Mouse (Mus musculus): ENCODE measurements around the gene Sh3pxd2a. TPM values are rescaled to one million over a fixed set of nuclear protein-coding genes. Genes with fewer than 3 reads are reported as not detected.

Sh3pxd2a gene
- total RNA-seq (2021), result 10 to 100 TPM; 79.8 to 85.6 TPM
- long read RNA-seq, experiment 1, partial matches to known transcripts, result 0 of 18 reads
- long read RNA-seq, experiment 1, other reads (novel, unspliced or antisense), result 18 of 18 reads
- long read RNA-seq, experiment 2, partial matches to known transcripts, result 0 of 10 reads
- long read RNA-seq, experiment 2, other reads (novel, unspliced or antisense), result 10 of 10 reads

DNA sequence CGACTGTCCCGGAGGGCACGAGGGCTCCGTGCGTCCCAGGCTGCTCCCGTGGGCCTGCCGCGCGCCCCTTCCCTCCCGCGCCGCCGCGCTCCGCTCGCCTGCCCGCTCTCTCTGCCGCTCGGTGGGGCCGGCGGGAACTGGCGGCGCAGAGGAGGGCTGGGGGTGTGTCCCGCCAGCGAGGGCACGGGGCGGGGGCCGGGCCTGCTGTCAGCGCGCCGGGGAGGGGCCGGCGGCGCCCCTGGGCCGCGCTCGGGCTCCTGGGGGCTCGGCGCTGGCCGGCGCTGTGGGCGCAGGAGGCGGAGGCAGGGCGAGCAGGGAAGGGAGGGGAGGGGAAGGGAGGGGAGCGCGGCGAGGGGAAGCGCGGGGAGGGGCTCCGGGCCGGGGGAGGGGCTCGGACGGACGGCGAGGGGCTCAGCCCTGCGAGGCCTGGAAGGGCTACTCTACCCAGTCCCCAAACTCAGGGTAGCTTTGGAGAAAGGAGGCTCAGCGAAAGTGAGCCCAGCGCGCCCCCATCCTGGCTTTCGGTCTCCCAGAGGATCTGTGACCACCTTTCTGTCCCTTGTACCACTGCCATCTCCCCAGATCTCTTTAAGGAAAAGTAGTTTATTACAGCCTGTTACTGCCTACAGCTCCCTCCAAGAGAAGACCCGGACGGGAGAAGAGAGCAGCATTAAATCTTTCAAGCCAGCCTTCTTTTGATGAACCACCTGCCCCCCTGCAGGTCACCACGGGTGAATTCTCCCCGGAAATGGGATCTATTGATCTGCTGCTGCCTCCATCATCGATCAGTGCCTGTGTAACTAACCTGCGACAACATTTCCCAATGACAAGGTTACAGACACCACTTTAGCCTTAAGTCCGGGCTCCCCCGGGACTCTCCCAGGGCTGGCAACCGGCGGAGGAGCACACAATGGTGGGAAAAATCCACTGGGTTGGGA, at the start of gene Sh3pxd2a:
Sh3pxd2a (minus strand) TSS at position 98 of the 938 bp plus-strand sequence.
- DNase-seq, result peak; percentile 69

DNA sequence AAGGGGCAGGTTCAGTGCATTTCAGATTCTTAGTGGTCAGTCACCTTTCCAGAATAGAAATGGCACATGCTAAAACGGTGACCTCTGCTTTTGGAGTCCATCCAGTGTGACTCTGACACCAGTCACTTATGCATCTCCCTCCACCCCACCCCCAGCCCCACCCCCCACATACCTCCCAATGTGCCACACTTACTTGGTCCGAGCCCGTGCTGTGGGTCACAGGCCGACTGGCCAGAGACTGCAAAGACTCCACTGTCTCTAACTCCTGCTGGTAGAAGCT, 49.4 kb upstream of the Sh3pxd2a start:
- DNase-seq, result no peak

DNA sequence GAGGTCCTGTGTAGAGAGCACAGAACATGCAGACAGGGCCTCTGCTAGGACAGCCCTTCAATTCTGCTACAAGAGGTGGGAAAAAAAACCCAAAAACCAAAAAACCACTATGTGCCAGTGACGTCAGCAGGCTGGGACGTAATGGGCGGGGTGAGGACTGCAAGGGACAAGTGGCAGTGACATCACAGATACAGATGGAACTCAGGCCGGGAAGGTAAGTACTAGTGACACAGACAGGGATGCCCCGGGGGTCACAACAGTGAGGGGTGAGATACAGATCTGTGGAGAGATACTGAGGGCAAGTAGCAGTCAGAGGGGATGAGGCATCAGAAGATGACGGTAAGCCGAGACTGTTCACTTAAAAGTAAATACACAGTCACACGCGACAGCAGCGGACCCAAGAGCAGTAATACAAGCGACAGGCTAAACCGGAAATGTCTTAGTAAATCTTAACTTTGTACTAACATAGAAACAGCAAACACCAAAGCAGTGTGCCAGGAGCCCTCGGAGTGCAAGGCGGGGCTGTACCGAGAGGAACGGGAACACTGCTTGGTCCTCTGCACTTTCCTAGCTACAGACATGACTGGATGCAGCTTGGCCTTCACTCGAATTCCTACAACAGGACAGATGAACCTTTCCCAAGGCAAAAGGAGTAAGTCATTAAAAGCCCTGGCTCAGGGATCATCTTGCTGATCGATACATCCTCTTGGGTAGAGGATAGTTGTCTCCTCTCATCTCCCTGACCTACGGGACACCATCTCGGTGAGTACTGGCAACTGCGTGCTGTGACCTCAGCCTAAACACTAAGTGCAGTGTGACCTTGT, 48.8 kb upstream of the Sh3pxd2a start:
- no peak for DNase-seq

DNA sequence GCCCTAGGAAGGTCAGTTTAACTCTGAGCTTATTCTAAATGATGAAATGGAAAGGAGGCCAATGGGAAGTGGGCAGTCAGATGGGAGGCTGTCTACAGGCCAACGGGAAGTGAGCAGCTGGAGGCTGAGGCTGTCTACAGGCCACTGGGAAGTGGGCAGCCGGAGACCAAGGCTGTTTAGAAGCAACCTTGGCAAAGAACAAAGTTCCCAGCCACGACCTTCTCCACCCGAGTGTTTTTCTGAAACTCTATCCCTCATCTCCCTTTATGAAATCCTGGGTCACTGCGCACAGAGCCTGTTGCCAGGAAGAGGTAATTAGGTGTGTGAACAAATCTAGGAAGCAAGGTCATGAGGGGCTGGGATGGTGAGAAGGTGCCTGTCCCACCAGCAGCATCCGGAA, 47.8 kb upstream of the Sh3pxd2a start:
- no peak for DNase-seq

DNA sequence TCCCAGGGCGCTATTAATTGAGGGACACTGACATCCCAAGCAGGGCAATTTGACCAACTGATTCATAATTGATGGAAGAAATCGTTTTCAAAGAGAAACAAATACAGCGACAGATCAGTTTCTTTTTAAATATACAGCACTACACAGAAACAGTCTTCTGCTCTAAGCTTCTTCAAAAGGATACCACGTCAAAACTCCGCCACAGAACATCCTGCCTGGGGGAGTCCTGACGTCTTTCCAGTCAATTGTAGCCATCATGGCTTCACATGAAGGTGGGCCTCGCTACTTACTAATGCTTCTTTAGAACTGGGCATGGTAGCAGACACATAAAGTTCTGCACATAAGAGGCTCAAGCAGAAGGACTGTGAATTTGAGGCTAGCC, 47.1 kb upstream of the Sh3pxd2a start:
- no peak for DNase-seq

GRCm38 (mm10) chr19:47510473-47511293, 46.5 kb upstream of the Sh3pxd2a start:
- no peak for DNase-seq

GRCm38 (mm10) chr19:47510135-47510472, 45.9 kb upstream of the Sh3pxd2a start:
- no peak for DNase-seq

DNA sequence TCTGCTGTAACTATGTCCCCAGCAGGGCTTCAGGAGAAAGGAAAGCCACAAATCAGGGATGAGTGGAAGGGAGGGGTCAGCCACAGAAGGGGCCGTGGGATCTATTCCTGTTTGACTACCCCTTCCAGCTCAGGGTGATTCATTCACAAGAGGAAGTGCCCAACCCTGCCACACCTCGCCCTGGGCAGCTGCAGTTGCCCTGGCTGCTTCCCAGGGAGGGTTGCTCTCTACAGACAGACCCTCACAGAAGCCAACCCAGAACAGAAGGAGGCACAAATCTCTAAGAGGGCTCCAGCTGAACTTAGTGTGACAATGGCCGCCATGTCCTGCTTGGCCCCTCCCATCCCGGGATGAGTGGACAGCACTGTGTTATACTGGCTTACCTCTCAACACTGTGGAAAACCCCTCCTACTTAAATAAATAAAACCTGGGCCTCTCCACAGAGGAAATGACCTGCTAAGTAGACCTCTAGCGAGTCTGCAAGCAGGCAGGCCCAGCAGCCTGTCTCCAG, 44.6 kb upstream of the Sh3pxd2a start:
- DNase-seq, result no peak

GRCm38 (mm10) chr19:47508191-47508590, 44.0 kb upstream of the Sh3pxd2a start:
- DNase-seq, result no peak

- DNase-seq, result peak; percentile 56
Measured at GRCm38 (mm10) chr19:47507128-47508121, 43.2 kb upstream of the Sh3pxd2a start.

DNA sequence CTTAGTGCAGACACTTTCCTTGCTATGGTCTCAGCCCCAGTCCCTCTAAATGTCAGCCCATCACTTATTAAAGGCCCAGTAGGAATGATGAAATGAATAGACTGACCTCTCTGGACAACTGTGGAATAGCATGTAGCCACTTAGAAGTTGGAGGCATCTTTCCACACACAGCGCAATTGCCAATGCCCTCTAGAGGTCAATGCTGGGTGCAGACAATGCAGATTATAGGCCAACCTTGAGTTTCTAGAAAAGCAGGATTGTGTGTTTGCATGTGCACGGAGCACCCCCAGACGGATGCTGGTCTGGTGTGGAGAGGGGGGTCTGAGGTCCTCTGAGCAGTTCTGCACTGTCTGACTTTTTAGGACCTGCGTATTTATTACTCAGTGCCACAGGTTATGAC, 39.4 kb upstream of the Sh3pxd2a start:
- no peak for DNase-seq

GRCm38 (mm10) chr19:47502563-47502962, 38.4 kb upstream of the Sh3pxd2a start:
- DNase-seq, result no peak

DNA sequence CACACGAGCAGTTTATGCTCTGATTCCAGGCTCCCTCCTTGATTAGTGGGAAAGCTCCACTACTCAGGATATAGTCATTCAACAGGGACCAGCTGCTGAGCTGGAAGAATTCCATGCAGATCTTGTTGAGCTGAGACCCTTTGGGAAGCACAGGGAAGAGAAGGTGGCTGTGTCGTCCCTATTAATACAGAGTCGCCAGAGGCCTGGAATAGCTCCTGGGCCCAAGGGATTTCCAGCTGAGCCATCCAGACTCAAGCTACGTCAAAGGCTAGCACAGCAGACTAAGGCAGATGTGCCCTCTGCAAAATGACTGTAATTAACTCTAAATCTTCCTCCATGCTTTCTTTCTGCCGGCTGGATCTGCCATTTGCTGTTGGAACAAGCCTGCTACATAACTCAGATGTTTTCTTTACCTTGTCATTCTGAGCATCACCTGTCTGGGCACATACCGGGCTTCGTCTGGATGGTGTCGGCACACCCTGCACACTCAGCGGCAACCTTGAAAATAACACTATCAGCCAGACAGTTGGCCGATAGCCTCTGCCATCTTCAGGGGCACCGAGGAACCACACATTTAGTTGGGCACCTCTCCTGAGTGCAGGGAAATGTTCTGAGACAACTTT, 36.3 kb upstream of the Sh3pxd2a start:
- no peak for DNase-seq

GRCm38 (mm10) chr19:47499841-47500240, 35.6 kb upstream of the Sh3pxd2a start:
- no peak for DNase-seq

- no peak for DNase-seq
Measured at GRCm38 (mm10) chr19:47498942-47499341, 34.7 kb upstream of the Sh3pxd2a start.

- DNase-seq, result no peak
Measured at GRCm38 (mm10) chr19:47497736-47498135, 33.5 kb upstream of the Sh3pxd2a start.

GRCm38 (mm10) chr19:47497313-47497712, 33.1 kb upstream of the Sh3pxd2a start:
- no peak for DNase-seq

- DNase-seq, result no peak
Measured at GRCm38 (mm10) chr19:47493017-47493997, 29.1 kb upstream of the Sh3pxd2a start.

GRCm38 (mm10) chr19:47492422-47492821, 28.2 kb upstream of the Sh3pxd2a start:
- no peak for DNase-seq

Data from gastrocnemius, postnatal 10 days (tissue).